Mouse (Mus musculus) liver, embryonic 14.5 days (tissue): Measurements from ENCODE around the gene Zer1.
A peak's percentile ranks its signal among the peaks of the same experiment; 100 is the strongest.

Source experiments
- CTCF ChIP-seq: IDR thresholded peaks from 2 replicates; pipeline ENCODE4 v1.5.1; 2016; ENCODE audit warnings: antibody characterized with exemption, low read depth, control low read depth
- EP300 ChIP-seq: IDR thresholded peaks from 2 replicates; pipeline ENCODE4 v1.6.1; 2016; ENCODE audit warnings: antibody characterized with exemption, low read depth

DNA sequence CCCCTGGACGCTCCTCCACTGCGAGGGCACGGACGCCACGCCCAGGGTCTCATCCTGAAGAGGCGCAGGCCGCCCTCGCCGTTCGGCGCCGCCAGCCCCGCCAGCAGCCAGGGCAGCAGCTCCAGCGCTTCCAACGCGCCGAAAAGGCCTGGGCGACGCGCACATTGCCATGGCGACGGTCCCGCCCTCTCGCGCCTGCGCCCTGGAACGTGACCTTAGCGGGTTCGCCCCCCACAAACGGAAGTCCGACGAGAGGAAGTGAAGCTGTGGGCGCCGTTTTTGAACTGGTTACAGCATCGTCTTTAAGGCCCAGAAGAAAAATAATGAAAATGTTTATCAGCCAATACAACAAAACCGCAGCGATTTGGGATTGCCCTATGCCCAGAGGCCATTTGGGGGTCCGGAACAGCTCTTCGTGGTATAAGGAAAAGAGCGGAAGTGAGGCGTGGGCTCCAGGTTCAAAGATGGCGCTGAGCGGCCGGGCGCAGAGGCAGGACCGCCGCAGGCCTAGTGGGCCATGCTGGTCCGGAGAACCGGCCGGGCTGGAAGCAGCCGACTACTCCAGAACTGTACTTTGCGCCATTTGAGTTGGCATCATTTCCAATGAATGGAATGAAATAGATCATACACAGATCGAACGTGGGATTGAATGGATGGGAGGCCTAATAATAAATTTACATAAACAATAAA is 75.5 kb downstream of the Zer1 start, which contains the start of gene Wdr34:
- no peak for TF ChIP-seq CTCF
- 0 out of 2 replicates have a peak, but pooled peaks have one; percentile 9 for TF ChIP-seq EP300
